Mouse (Mus musculus) monocyte, adult 2 months (primary cell): Measurements from ENCODE around the gene Nfam1.

Experiments
- DNase-seq, 2 experiments: peaks; one replicate each; pipeline ENCODE4 v3.0.0; 2022; ENCODE audit warnings: low spot score in 2 of 2, low read depth in 1 of 2

Gene Nfam1

DNA sequence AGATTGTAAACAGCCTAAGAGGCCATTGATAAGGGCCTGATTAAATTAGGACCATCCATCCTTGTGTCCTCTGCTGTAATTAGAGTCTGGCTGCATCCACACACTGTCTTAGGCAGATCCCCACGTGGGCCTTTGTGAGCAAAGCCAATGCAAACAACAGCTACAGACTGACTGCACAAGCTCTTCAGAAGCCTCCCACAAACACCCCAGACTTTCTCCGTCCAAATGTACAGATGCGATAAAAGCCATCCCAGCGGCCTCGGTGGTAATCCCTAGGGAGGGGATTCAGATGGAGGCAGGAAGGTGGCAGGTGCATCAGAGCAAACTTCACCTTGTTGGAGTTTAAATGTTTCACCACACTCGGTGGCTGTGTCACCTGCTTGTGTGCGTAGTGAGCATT lies 37.9 kb downstream of the Nfam1 start:
- DNase-seq = no peak

DNA sequence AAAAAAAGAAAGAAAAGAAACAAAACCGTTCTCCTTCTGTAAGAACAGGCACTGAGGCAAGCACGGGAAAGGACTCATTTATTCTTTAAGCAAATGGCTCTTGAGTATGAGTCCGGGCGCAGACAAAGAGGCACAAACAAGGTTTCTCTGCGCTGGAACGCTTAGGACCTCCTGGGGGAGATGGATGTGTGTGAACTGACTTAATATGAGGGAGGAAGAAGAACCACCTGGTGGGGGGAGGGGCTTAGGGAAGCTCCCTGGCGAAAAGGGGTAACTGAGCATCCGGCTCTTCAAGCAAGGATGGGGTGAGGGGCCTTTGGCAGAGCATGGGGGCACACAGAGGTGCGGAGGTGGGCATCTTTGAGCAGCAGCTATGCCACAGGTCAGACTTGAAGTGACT lies 40.2 kb downstream of the Nfam1 start:
- DNase-seq = no peak

DNA sequence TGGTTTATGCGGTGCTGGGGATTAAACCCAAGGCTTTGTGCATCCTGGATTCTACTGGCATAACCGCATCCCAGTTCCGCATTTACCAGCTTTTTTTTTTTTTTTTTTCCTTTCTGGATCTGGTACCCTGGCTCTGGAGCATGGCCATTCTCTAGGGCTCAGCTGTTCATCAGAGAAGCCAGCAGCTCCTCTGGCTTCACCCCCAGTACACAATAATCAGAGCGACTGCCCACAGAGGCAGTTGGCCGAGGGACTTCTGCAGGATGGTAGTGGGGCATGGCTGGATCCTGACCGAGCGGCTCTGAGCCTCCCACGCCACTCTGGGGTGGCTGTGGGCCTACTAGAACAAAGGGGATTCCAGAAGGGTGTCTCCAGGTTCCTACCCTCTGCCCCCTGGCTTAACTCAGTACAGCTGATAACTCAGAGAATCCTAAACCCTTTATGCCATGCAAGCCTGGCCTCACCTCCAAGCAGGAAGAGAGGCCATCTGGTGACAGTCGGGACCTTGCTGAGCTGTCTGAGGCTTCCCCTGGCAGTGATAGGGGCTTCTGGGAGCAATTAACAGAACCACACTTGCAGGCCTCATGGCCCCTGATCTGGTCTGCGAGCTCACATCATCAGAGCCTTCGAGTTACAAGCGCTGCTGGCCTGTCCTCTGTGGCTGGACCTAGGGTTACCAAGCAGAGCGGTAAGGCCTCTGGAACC lies 40.9 kb downstream of the Nfam1 start:
- DNase-seq = no peak

DNA sequence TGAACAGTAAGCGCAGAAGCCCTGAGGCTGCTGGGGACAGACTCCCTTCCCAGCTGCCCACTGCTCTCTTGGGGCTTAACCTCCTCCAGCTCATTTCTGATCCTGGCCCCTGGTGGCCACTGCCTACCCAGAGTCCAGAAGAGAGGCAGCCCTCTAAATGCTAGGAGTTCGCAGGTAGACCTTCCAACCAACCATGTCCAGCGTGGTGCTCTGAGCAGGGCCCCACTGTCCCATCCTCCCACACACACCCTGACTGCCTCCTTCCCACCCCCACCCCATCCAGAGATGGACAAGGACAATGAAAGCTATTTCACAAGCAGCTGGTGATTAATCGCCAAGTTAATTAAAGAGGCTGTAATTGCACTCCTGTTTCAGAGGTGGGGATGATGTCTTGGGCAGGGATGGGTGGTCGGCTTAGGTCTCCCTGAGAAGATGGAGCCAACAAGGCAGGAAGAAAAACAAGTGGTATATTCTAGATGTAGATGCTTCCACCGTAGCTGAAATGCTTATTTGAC lies 43.9 kb downstream of the Nfam1 start:
- DNase-seq = no peak

DNA sequence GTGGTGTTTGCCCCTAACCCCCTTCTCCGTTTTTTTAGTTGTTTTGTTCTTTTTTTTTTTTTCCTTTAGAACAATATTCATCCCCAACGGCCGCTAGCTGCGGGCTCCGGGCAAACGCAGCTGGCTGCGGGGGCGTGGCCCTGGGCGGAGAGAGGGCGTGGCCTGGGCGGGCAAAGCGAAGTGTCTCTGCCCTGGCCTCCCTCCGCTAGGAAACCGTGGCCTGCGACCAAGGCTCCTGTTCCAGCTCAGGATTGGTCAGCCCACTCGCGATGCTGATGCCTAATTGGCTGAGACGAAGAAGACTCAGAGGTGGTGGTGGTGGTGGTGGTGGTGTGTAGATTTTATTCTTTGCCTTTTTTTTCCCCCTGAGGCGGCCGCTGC lies 45.4 kb downstream of the Nfam1 start, which contains the start of gene Tcf20:
TSS of gene Tcf20 (minus strand) at position 141 of the 381 bp plus-strand sequence.
- peak; percentile 50 to 87 for DNase-seq

DNA sequence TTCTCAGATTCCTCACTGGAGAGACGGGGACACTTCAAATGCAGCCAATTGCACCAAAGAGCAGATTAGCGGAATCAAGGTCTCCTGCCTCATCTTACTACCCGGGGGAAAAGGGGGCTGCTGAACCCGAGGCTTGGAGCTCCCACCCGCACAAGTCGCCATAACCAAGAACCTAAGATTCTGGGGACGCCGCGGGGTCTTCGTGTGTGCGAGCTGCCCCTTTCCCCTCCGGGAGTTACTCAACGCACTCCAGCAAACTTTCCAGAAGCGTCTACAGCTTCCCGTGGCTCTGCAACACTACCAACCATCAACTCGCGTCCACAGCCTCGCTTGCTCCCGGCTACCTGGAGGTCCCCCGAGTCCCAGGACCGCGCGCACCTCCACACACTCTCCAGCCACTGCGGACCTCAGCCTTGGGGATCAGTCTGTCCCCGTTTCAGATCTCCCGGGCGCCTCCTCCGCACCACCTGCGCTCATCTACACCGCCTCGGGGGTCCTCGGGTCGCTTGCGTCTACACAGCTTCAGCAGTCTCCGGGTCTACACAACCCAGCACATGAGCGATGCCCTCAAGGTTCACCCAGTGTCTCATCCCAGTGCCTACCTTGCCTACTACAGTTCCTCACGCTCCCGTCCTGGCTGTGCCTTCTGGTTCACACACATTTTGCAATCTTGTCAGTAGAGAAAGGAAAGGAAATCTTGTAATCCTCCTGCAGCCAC lies 45.9 kb downstream of the Nfam1 start:
- no peak for DNase-seq

DNA sequence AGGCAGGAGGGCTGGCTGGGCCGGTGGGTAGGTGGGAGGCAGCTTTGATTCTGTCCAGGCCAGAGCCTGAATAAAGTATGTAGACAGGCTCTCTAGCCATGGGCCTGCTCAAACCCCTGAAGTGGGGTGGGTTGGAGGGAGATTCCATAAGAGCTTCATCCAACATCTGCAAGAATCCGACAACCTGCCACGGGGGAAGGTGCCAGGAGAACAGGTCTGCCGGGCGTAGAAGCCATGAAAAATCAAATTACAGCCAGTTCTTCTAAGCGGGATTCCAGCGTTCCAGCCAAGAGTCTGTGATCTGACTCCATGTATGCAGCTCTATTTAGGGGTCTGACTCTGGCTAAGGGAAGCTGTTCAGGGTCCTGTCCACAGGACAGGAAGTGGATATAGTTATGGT lies 48.5 kb downstream of the Nfam1 start:
- DNase-seq = no peak

DNA sequence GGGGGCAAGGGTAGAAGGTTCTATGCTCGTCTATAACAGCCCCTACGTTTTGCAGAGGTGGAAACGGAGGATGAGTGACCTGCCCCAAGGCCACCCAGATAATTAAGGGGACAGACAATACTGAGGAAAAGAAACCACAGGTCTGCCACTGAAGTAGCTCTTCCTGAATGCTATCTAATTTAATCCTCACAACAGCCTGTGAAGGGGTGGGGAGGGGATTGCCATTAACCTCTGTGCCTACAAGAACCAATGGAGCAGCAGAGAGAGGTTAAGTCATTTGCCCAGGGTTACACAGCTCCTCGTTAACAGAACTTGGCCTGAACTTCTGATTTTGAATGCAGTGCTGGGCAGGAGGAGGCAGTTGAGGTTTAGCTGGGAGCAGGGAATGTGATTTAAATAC lies 49.0 kb downstream of the Nfam1 start:
- DNase-seq = no peak

DNA sequence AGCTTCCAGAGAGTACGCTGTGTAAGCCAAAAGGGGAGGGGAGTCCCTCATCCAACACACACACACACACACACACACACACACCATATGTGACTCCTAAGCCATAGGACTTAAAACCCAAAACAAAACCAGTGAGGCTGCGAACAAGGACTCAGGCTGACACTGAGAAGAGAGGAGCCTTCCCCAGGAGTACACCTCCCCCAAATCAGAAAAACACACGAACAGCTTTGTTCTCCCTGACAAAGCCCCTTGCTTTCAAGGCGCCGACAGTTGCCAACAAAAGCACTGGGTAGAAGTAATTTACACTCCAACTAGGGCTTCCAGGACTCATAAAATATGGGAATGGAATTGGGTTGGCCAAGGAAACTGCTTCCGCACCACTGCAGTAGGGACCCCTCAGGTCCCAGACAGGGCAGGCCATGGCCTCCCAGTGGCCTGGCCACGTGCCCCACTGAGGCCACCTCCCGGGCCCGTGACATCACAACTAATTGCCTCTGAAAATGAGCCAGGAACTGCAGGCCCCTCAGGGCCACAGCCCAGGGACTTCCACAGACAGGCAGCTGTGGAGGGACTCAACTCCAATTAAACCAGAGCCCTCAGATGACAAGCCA lies 49.6 kb downstream of the Nfam1 start:
- DNase-seq = no peak

DNA sequence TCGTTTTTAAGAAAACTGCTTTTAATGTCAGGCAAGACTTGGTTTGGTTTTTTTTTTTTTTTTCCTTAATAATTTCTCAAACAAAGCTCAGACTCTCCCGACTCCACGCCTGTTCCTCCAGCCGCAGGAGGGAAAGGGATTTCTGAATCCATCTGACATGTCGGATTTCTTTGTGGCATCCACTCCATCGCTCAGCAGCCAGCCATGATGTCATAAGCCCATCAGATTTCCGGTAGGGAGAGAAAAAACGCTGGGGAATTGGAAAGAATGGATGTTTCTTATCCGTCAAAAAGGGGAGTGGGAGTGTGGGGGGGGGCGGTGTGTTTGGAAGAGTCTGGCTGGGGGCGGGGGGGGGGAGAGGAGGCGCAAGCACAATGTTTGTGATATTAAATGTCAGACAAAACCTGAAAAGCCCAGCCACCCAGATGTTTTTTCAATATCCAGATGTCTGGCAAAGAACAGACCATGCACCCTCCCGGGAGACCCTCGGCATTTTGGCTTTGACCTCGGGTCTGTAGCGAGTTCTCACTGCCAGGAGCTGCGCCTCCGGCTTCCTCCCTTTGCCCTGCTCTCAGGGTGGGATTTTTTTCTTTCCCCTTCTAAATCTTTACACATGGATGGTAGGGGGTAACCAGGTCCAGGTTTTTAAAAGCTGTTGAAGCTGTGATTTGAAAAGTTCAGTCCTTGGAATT lies 50.2 kb downstream of the Nfam1 start:
- DNase-seq = no peak

DNA sequence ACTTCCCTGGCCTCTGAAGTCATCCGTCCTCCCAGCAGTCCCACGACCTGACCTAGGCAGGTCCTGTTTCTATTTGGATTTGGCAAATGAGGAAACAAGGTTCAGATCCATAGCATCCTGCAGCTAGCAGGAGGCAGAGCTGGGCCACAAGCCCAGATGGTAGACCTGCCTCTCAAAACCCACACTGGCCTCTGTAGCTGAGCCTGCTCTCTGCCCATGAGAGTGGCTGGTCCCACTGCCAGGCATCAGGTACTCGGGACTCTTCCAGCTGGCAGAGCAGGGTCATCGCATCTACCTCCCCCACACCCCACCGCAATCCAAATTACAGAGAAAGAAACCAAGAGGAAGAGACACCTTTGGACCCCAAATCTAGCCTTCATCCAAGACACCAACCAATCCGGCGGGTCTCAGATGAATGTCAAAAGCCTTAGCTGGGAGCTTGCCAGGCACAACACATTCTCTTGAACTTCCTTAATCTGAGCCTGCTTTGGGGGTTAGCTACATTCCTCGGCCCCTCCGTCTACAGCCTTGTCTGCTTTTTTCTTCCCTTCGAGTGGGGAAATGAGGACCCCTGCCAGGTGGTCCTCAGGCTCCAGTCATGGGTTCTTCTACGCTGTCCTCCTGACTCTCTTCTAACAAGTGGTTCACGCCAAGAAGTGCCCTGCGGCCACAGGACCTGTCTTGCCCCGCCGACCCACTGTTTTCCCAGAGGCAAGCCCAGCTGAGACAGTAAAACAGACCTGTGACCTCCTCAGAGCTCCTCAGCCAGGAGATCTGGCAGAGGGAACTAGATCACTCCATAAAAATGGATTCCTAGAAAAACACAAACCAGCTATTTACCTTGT lies 51.2 kb downstream of the Nfam1 start:
- no peak for DNase-seq

DNA sequence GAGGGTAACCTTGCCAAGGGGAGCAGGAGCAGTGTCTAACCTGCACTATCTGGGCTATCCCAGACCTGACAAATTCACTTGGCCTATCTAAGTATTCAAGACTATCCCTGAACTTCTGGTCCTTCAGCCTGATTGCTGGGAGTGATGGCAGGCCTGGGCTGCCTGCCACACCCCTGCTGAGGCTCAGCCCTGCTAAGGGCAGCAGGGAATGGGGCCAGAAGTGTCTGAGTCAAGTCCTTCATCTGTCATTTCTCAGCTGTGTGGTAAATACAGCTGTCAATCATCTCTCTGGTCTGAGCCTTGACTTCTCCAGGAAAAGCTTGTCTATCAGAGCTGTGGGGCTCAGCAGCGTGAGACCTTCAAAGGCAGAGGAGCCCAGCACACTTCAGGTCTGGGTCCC lies 53.6 kb downstream of the Nfam1 start:
- DNase-seq = no peak

DNA sequence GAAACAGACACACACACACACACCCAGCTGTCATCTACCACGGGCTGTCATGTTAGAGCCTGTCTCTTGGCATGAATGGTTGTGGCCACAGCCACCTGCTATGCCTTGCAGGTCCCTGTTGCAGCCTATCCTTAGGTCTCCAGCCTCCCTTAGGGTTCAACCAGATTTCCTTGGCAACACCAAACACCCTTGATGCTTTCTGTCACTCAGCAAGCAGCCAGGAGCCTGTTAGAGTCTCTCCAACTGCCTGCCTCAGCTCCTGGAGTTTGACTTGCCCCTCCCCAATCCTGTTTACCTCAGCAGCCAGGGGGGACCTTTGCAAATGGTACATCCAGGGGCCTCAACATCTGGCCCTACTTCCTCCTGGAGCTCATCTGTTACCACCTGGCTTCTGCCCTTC lies 58.6 kb downstream of the Nfam1 start:
- no peak for DNase-seq

DNA sequence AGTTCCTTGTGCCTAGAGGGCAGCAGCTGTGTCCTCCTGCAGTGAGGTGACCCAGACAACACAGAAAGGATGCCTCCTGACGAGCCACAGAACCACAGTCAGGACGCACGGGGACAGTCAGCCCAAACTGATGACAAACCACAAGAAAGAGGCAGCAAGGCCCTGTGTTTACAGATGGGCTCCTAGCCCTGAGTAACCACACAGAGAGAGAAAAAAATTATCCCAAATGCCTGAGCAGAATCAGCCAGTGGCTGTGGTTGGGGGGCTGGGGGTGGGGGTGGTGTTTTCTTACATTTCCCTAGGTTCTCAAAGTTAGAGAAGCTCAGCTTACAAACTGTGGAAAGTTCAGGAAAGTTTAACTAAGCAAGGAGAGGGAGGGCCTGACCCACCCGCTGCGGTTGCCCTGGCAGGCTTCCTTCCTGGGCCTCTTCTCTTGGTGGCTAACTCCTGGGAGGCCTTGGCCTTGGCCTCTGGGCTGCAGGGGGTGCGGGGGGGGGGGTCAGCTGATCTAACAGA lies 63.8 kb downstream of the Nfam1 start:
- no peak for DNase-seq

DNA sequence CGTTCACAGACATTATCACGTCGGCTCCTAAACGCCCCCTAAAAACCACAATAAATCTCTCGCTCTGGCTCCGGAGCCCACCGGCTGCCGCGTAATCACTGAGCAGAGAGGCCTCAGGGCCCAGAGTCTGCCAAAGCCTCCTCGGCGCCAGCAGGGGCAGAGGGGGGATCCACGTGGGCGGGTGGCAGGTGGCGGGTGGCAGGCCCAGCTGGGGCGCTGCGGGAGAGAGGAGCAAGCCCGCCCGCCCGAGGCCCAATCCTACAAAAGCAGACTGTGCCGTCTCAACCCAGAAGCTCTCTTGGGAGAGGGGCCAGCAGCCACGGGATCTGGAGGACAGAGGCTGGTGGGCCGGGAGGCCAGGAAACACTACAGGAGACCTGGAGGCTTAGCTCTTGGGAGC lies 64.7 kb downstream of the Nfam1 start:
- DNase-seq = no peak

DNA sequence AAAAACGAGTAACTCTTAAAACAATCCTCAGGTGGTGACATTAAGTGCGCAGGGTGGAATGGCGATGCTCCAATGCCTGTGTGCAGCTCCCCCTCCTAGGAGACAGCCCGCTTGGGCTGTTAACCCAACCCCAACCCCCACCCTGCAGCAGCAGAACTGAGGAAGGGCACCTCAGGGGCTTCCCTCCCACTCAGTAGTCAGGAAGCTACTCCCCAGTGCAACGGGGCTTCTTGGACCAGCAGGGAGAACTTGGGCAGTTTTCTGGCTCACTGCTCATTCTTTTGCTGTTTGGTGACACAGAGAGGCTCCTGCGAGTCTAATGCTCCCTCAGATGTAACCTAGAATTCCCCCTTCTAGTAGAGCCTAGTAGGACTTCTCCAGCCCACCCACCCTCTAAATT lies 65.2 kb downstream of the Nfam1 start:
- no peak for DNase-seq

DNA sequence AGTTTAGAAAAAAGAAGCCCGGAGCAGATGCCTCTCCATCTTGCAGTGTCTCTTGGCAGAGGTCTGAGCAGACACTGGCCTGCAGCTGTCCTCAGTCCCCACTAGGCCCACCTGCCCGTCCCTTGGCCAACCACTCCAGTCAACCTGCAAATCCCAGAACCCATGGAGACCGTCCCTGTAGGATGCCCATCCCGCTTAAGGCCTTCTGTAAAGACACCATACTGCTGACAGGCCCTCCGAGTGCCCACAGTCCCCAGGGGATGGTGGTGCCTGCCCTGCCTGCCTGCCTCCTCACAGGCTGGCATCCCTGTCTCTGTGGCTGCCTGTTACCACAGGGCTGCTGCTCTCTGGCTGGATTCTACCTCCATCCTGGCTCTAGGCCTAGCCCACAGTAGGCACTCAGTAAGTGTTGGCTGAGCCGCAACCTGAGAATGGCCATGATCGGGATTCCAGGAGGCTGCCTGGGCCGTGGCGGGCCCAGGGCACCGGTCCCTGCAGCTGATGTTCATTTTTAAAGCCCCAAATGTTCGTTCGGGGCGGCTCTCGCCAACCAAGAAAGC lies 68.8 kb downstream of the Nfam1 start:
- DNase-seq = no peak

DNA sequence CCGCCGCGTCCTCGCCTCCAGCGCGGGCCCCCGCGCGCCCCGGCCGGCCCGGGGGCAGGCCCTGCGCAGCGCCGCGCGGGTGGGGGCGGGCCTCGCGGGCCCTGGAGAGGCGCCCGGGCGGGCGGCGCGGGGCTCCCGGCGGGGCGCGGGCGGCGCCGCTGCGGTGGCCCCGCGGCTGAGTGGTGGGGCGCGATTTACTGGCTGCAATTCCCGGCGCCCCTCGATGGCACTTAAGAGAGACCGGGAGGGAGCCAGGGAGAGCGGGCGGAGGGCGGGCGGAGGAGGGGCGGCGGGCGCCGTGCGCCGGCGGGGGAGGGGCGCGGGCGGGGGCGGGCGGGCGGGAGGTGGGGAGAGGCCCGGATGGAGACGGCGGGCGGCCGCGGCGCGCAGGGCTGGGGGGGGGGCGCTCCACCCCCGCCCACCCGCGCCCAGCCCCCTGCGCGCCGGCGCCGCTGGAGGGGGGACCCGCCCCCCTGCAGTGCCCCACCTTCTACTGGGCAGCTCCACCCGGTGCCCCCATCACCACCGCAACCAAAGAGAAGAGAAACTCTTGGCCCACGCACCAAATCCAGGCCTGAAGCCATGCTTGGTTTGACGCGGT lies 69.5 kb downstream of the Nfam1 start:
- DNase-seq = no peak

DNA sequence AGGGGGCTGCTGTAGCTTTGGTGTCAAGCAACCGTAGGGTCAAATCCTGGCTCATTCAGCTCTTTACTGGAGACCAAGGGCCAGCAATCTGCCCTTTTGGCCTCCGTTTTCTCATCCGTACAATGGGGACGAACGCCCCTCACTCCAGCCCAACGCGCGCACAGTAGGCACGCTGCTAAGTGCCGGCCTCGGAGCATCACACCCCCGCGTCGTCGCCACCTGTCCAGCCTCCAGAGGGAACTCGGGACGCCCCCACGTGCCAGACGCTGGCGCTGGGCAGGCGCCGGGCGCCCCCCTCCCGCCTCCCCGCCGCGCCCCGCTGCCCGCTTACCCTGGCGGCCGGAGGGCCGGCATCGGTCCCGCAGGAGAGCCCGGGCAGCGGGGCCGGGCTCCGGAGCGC lies 70.0 kb downstream of the Nfam1 start:
- no peak for DNase-seq

DNA sequence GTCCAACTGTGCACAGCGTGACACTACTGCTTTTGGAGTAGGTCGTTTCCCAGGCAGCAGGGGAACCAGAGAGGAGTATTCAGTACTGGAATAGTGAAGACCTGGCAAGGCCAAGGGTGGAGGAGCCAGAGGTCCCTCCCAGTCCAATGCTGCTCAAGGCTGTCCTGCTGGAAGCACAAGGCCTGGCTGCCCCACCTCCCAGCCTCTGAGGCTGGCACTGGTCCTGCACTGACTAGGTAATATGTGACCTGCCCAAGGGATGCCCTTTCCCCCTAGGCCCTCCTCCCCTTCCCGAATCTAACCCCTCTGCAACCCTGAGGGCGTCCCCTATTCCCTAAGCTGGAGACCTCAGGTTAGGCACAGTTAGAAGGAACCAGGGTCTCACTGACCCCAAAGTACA lies 70.6 kb downstream of the Nfam1 start:
- DNase-seq = no peak
